Mouse (Mus musculus) gastrocnemius, adult 18-20 months (tissue): ENCODE measurements around the gene Hemk1. TPM values are rescaled to one million over a fixed set of nuclear protein-coding genes. Genes with fewer than 3 reads are reported as not detected.

Experiments used
- DNase-seq: peaks from one replicate; pipeline ENCODE4 v3.0.0; 2021; ENCODE audit warnings: low spot score
- total RNA-seq, 2 experiments: library from RNA; stranded (reverse); gene quantifications; 2 replicates each; pipeline ENCODE4 v1.2.3; 2021

Hemk1 gene
- total RNA-seq, 2 experiments from 2014 or later = 11.8 to 13.3 TPM

DNA sequence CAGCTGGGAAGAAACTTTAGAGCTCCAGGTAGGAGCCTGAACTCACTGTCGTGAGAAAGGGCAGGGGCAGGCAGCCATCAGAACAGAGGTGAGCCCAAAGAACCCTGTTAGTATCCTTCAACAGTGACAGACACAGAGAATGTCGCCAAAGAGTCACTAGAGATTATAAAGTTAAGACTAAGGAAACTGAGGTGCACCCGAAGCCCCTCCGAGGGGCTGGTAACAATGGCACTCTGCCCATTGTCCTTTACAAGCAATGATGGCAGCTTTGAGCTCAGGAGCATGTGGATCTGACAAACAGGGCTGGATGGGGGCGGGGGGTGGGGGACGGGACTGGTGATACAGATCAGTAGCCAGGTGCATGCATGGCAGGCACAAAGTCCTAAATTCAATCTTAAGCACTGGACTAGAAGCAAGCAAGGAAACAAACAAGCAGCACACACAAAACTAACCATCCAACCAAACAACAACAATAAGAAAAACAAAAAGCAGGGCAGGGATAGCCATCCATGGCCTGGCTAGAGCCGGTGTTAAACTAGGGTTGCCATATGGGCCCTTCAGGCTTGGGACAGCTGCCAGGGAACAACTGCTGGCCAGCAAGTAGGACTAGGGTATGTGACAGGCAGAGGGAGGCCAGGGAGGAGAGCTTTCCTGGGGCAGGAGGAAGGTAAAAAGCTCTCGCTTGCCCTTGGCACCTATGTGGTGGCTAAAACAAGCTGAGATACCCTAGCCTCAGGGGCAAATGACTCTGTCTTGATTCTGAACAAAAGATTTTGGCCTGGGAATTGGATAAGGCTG lies 5.2 kb upstream of the Hemk1 start:
- peak; percentile 69 for DNase-seq

DNA sequence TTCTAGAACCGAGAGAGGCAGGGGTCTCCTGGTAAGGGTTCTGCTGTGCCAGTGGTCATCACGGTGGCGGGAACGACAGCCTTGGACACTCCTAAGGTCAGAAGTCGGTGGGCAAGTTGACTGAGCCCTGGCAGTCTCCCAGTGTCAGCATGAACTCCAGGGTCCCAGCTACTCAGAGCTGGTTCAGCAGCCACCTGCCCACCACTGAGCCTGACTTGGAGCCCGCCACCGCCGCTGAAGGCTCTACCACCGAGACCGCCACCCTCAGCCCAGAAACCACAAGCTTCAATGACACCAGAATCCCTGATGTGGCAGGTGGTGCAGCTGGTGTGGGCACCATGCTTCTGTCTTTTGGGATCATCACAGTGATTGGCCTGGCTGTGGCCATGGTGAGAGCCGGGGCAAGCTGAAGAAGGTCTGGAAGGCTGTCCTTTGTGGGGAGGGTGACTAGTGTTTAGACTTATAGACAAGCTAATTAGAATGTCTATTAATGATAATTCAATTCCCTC lies 4.1 kb upstream of the Hemk1 start:
- no peak for DNase-seq

DNA sequence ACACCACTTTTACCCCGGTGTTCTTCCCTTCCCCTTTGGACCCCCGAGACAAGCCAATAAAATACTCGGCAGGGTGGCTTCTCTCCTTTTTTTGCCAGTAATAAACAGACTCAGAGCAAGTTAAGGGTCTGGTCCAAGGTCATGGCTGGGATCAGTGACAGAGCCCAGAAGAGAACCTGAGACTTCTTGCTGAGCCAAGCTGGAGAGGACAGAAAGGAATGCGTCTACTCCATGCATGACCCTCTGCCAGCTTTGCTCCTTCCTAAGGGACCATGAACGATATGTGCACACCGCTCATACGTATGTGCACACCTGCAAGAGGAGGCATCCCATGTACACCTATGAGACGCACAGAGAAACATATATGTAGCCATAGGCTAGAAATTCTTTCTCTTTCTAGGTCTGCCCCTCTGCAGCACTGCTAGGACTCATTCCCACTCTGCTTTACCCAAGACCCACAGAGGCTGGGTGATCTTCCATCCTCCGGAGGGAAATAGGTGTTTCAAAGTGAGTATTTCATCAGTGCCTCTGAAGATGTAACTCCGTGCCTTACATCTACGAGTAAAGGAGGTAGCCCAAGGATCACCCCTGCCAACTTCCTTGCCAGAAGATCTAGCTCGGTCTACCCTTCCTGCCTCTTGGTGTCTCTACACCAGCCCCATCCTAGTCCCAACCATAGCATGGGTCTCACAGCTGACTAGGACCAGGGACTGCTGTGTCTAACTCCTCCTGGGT lies 2.9 kb upstream of the Hemk1 start:
- DNase-seq = peak; percentile 37

DNA sequence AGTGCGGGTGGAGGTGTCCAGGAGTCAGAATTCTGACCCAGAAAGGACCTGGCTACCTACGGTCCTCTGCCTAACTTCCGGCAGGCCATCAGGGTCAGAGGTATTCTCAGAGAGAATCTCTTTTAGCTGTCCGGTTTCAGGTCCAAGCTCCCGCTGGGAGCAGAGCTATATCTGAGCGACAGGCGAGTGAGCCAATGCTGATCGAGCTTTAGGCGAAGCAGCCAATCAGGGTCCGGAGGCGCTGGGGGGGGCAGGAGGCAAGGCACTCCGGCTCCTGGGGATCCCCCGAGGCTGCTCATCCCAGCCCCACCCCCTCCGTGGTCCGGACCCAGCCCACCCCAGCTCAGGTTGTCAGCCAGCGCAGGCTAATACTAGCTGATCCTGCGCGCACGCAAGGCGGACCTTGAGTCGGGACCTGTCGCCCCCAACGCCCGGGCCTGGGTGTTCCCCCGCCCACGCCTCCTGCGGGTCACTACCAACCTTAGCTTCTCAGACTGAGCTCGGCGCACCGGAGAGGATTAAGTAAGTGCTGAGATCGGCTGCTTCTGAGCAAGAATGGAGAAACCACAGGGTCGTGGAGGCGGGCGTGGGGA lies 2.2 kb upstream of the Hemk1 start, which contains the start of gene 6430571L13Rik:
TSS of gene 6430571L13Rik (plus strand) at position 336 of the 593 bp plus-strand sequence.
- peak; percentile 95 for DNase-seq

DNA sequence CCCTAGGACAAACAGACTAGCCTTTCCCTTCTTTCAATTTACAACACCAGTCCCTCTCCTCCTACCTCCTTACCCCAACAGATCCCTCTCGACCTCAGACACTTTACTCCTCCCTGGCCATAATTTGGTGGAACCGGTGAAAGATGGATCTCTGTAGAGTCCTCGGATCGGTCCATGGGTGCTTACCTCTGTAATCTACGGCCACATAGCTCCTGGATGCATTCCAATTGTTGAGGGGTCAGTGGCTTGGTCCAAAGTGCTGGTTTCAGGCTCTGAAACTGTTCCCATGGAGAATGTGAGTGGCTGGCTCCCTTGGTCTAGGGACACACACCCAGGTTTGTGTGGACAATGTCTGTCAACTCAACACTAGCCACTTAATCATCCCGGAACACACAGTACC lies 1.8 kb downstream of the Hemk1 start:
- no peak for DNase-seq

DNA sequence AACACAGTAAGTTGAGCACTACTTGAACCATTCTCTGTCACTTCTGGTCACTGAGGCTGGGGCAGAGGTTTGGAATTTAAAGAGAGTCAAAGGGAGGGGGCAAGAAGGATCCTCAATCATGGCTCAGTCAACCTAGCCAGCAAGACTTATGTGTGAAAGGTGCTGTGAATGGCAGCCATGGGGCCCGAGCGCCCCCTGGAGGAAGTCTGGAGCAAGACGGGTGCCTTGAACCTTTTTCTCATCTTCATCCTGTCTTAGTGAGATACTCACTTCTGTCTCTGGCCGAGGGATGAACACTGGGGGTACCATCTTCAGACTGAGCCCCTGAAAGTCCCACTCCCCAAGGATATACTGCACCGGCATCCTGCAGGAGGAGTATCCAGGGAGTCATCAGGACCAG lies 2.2 kb downstream of the Hemk1 start:
- DNase-seq = peak; percentile 73

DNA sequence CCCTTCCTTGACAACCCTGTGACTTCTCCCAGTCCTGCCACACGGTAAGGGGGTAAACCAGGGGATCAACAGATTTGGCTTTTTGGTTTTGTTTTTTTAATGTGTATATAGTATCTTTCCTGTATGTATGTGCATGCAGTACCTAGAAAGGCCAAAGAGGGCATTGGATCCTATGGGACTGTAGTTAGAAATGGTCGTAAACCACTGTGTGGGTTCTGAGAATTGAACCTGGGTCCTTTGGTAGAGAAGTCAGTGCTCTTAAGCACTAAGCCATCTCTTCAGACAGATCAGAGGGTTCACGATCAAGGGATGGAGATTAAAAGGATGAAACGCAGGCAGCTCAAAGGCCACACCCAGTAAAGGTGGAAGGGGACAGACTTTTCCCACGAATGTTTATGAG lies 3.1 kb downstream of the Hemk1 start:
- DNase-seq = no peak

DNA sequence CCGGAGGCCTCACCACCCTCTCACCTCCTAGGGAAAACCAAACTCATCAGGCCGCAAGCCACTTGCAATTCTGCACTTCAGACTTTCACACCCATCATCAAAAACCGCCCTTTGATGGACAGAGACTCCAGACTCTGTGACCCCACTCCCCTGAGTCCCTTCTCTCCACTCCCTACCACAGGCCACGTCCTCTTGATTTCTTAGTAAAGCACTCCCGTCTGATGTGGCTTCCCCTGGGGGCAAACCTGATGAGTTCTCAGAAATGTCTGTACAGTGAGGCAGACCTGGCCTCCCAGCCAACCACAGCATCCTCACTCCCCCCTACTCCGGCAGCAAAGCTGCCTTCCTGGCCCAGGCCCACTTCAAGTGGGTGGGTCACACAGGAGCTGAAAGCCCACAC lies 3.8 kb downstream of the Hemk1 start:
- no peak for DNase-seq

DNA sequence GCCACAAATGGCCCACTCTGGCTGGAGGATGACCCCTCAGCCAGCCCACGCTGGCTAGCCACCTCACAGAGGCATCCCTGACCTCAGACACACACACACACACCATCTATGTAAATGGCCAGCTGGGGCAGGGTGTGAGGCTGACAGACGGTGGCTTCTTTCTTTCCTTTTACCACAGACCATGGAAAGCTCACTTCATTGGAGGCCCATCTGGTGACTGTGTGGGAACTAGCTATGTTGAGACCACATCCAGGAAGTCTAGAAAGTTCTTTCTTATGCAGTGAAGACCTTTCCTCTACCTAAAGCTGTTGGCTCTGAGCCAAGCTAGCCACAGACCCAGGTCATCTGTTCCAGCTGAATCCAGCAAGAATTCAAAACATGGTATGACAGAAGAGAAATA lies 4.5 kb downstream of the Hemk1 start:
- no peak for DNase-seq

DNA sequence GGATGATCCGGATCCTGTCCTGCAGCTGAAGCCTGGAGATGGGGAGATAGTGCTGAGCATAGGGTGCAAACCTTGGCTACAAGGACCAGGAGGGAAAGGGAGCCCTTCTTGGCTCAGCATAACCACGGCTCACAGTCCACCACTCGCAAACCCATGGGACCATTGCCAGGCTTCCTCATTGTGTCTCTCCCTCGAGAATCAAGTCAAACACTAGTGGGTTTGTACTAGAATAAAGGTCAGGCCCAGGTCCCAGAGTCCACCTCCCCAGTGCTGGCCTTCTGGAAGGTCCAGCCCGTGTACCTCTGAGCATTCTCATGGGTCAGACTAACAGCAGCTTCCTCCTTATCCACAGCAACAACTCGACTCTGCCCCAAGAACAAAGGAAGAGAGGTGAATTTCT lies 7.4 kb downstream of the Hemk1 start:
- no peak for DNase-seq

DNA sequence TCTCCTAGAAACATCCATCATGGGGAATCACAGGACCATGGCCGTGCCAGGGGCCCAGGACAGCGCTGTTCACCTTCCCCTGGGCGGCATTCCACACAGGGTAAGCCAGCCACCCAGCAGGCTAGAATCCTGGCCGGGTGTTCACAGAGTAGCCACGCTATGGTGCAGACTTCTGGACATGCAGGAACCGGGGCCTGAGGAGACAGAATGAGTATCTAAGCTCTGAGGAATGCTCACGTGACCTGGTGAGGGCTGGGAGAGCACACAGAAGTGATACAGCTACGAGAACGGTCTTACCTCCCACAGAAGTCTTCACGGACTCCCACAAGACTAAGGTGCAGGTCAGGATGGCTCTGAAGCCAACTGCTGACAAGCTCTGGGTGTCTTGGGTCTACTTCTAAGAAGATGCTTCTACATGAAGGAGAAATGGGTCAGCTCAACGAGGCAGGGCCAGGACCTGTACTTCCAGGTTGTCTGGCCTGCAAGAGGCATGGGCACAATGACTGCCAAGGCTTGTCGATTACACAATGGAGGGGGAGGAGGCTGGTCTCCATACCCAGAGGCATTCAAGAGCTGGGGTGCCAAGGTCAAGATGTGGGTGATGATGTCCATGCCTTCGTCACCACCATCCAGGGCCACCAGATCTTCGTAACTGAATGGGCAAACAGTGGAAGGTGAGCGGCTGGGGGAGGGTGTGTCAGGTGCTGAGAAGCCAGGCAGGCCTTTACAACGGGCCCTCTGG lies 10.1 kb downstream of the Hemk1 start:
- no peak for DNase-seq

DNA sequence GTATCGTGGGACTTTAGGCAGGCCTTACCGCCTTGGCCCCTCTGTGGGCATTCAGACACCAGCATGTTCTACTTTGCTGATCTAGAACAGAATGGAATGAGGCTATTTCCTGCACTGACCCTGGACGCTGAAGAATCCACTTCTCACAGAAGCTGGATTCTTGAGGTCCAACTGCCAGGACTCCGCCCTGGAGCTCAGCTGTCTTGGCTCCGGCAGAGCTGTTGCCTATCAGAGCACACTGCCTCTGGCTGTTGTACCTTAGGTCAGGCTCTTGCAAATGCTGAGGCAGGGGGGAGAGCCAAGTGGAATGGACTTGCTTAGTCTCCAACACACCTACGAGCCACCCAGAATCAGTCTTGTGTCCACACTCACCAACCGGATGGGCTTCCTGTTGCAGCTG lies 12.2 kb downstream of the Hemk1 start:
- peak; percentile 68 for DNase-seq

DNA sequence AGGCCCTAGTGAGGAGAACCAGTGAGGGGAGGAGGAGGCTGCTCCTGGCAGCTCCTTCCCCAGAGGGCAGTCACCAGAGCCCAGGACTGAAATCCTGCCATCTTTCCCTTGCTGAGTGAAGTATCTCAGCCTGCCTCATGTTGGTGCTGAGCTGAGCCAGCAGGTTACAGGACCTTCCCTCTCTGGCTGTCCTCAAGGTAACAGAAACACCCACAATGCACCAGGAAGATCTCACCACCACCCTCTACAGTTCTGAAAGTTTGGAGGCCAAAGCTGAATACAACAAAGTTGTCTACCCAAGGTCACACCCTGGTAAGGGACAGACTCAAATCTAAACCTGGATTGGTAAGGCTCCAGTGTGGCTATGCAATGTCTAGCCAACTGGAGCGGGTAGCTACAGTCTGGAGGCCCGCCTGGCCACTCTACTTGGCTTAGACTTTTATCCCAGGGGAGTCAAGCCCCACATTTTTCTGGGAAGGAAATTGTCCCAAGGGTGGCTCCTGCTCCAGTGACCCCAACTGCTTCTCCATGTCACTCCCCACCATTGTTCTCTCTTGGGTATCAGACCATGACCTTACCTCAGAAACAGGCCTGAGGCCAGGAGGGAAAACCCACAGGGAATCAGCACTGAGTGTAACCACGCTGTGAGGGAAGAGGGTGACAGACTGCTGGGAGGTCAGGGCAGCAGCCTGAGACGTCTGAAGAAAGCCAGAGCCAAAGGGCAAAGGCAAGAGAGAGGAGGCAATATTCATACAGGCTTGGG lies 13.2 kb downstream of the Hemk1 start:
- DNase-seq = peak; percentile 54

DNA sequence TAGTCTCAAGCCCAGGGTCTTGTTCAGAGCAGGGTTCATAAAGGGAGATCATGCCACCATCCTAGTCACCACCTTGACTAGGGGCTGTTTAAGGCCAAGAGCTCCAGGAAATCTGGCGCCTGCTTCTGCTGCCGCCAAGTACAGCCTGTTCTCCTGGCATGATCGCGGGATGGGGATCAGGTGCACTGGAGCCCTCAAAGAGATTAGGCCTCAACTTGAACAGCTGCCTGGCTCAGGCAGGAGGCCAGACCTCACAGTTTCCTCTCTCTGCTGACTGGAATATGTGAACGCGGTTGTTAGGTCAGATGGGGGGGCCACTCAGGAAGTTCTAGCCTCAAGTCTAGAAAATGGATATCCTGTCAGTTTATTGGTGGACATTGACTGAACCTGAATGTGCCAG lies 14.6 kb downstream of the Hemk1 start:
- peak; percentile 95 for DNase-seq

DNA sequence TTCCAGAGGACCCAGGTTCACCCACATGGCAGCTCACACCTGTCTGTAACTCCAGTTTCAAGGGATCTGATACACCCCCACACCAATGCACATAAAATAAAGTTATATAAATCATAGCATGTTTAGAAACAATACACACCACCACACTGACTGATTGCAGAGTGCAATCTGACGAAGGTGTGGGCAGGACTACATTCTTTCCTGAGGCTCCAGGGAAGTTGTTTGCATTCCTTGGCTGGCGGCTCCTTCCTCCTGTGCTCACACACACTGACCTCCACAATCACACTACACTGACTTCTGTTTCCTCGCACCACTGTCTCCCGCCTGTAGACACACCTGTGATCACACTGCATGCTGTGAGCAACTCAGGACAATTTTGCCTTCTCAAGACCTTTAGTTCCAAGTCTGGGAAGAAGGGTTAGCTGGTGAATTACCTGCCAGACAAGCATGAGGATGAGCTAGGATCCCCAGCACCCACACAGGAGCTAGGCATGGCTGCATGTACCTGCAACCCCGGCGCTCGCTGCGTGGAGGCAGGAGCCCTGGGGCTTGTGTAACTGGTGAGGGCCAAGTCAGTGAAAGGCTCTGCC lies 15.6 kb downstream of the Hemk1 start:
- DNase-seq = no peak

DNA sequence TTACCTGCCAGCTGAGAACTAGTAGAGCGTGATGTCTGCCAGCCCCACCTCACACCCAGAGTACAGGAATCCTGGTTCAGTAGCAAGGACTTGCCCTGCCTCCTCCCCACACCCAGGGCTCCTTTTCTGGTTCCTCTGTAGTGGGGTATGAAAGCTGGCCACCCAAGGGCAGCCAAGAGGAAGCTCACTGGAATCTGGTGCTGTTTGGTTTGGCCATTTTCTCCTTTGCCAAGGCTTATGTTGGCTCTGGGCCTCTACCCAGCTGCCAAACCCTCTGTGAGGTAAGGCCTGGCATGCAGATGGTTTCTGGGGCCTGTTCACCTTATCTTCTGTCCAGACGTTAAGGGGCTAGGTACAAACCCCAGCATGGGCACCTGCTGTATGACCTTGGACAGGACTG lies 22.4 kb downstream of the Hemk1 start:
- no peak for DNase-seq

DNA sequence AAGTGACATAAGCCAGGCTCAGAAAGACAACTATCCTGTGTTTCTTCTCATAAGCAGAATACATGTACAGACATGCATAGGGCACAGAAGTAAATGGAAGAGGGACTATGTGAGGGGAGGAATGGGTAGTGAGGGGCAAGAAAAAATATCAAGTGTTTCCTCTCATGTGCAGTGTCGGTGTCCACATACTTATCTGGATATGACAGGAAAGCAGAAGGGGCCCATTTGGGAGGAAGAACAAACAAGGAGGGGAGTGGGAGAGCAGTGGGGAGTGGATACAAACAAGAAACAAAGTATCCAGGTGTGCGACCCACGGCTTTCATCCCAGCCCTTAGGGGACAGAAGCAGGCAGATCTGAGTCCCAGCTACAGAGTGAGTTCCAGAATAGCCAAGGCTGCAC lies 24.2 kb downstream of the Hemk1 start:
- no peak for DNase-seq

DNA sequence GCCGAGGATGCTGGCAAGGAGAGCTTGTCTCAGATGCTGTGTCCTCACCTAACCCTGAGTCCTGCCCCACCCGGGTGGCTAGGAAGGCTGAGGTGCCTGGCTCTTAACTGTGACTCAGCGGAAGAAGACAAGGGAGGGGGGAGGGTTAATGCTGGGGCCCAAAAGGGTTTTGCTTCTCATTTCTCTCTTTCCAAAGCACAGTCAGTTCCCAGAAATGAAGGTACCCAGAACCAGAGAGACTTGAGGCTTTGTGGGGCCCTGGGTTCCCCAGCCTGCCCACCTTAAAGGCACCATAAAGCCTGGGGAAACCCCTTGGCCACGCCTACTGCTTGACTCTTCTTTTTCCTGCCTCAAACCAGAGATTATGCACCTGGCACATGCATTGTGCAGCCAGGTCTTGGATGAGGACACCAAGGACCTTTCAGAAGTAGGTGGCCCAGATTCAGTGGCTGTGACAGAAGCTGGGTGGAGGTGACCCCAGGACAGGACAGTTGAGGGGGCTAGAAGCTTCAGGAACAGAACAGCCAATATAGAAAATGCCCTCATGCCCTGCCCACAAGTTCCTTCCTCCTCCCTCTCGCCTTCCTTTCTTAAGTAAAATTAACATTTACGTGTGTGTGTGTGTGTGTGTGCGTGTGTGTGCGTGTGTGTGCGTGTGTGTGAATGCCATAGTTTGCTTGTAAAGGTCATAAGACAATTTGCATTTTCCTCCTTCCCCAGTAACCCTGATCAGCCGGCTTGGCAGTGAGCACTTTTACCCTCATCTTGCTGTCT lies 25.2 kb downstream of the Hemk1 start:
- no peak for DNase-seq

DNA sequence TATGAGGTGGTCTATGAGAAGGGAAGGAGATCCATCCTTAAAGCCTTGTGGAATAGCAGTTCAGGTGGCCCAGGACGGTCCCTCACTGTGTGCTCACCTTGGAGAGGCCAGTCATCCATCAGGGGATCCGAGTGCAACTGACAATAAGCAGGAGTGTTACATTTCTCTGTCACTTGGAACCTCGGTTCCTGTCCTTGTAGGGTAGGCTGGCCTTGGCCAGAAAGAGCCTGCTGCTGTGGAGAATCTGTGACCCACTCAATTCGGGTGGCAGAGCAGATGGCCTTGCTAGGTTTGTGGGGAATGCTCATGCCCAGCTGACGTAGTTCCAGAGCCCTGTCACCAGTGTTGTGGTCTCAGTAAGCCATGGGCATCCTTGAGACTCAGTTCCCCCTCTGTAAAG lies 28.6 kb downstream of the Hemk1 start:
- no peak for DNase-seq

DNA sequence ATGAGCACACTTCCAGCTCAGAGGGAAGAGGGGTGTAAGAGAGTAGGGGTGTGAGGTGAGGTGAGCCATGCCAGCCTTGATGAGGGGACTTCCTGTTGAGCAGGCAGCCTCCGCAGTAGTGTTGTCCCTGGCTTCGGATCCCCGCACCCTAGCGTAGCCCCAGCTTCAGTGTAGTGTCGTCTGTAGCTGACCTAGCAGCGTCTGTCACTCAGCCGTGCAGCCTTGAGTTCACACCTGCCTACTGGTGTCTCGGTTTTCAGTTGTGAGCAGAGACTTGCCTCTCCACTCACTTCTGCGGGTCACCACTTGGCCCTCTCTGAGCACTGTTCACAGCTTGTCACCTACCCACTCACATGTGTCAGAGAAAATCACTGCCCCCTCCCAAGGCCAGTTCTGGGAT lies 29.0 kb downstream of the Hemk1 start:
- no peak for DNase-seq
